Mouse (Mus musculus) heart, postnatal 10 days (tissue): ENCODE measurements around the gene Mpped2. TPM values are rescaled to one million over a fixed set of nuclear protein-coding genes. Genes with fewer than 3 reads are reported as not detected.

Experiments used
- DNase-seq, 2 experiments: peaks; one replicate each; pipeline ENCODE4 v3.0.0; 2021
- intact Hi-C: fragments of 180-260 bp; cut with DNase I; formaldehyde crosslinking; loops from one replicate; pipeline ENCODE4 v1.15.1; 2025
- total RNA-seq, 2 experiments: library from RNA; stranded (reverse); gene quantifications; 2 replicates each; pipeline ENCODE4 v1.2.3; 2021

The Mpped2 gene
- total RNA-seq: 10 to 100 TPM; 19.6 to 22.9 TPM

DNA sequence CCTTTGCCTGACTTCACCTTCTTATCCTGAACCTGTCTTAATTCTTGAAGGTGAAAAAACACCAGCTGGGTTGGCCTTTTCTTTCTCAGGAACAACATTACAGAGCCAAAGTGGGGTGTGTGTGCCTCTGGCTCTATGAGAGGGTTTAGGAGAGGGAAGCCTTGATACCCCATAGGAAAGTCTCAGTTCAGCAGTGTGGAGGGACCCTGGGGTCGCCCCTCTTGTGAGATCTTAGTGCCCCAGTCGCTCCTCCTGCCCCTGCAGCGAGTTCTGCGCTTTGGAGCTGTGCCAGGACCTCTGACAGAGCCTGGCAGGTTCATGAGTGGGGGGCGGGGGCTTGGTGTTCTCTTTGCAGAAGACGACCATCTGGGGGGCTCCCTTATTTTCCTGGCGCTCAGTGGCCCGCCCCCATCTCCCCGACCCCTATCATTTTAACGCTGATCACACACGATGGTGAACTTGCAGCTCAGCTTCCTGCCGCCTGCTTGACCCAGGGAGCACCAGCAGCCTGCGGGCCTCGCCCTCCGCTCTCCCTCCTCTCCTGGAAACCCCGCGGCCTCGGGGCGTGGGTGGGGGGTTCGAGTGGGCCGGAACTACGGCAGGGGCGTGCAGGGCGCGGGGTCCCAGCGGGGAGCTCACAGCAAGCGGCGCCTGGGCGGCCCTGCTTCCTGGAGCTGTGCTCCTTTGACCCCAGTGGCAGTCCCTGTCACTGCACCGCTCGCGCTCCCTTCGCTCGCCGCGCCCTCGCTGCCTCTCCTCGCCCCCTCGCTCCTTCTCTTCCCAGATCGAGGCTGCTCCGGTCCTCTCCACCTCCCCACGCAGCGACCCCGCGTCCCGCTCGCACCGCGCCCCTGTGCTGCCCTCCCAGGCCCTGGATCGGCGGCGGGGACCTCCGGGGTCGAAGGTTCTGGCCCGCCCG is at the start of gene Mpped2:
Mpped2 (plus strand) TSS at position 487 of the 919 bp plus-strand sequence.
- intact Hi-C loops: loop anchor here (2.0 to 5.0 kb wide), 3 partner anchors 40 to 261 kb away; no protein-coding TSS in a partner anchor
- peak; percentile 77 to 80 for DNase-seq

DNA sequence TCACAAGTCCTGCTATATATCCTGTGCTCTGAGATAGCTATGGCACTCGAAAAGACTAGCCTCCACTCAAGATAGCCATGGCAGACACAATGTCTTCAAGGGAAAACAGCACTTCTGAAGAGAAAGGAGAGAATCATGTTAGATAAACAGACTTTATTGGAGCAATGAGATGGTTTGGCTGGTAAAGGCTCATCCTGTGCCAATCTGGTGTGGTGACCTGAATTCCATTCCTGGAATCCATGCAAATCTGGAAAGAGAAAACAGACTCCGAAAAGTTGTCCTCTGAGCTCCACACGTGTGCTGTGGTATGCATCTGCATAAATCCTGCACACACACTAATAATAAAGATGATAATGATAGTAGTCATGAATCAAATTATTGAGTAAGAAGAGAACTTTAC is 48.3 kb upstream of the Mpped2 start:
- intact Hi-C loops: no loop called here
- no peak for DNase-seq

DNA sequence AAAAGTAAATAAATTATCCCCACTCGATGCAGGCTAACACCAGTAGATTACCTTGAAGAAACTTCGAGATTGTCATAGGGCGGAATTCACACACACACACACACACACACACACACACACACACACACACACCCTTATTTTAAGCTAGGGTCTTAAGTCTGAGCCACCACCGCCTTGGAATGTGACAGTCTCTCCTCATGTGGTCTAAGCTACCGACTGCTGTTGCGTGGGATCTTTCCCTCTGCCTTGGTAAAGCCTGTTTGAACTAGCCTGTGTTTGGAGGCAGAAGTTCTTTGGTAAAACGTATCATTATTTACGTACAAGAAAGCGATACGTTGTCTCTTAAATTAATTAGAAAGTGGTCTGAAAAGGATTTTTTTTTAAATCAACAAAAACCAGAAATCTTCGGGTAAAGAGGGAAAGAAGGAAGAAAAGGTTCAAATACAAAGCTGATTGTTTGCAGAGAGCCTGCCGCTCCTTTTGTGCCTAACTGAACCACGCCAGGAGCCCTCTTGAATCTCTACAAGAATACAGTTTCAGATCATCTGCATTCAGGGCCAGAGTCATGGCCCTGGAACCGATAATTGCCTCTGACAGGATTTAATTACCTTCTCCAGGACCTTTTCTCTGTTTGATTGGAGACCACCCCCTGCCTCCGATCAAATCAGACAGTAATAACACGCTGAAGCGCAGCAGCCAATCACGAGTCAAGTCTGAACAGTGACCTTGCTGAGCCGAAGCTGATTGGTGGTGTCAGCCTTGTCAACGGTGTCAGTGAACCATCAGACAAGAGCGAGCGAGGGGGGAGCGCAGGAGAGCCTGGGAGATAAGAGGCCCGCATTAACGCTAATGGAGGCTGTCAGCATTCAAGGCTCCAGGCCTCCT is 43.1 kb upstream of the Mpped2 start:
- DNase-seq: peak; percentile 84 to 87
- intact Hi-C loops: no loop called here

DNA sequence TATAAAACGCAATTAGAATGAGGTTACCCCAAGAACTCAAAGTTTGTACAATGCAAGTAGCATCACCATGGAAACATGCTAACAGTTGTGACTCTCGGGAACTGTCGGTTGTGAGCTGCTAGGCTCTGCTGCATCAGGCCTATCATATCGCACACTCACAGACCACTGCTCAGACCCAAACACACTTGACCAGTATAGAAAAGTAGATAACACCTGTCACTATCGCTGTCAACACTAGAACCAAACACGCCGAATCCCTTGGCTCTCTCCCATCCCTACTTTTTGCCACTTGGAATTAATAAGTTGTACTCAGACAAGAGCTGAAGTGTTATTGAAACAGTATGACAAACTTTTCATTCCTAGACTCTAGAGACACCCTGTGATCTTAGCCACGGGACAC is 40.9 kb upstream of the Mpped2 start:
- peak; percentile 48 to 55 for DNase-seq
- intact Hi-C loops: loop anchor here (2.0 kb wide), 1 partner anchor 41 kb away; the partner anchor contains the start of gene Mpped2

DNA sequence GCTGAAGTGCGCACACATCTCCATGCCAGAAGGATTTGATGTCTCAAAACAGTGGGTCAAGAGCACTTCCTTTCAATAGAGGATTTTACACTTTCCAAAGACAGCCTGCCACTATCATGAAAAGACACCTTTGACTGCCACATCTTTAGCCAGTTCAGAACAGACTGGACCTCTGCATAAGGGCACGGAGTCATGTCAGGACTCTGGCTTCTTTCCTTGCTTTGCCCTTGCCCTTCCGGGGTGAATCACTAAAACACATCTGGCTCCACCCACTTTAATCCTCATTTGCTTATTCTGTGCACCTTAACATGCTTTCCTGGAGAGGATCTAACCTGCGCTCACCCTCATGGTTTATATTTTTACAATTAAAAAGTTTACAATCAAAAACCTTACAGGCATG is 40.3 kb upstream of the Mpped2 start:
- peak; percentile 16 for DNase-seq
- intact Hi-C loops: loop anchor here (2.0 kb wide), 1 partner anchor 40 kb away; the partner anchor contains the start of gene Mpped2

DNA sequence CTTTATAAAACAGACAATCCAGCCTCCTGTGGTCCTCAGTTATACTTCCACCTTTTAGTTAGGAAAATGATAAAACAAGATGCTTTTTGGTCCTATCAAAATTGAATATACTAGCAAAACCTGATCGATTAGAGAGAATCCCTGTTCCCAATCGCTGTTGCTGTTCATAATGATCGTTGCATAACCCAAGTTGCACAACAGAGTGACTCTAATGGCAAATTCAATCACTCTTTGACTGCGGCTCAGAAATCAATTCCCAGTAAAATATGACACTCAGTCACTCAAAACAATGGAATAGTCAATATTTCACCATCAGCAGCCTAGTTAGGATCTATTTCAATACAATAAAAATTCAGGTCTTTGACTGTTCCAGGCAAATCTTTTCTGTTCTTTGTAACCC is 39.8 kb upstream of the Mpped2 start:
- intact Hi-C loops: loop anchor here (2.0 kb wide), 1 partner anchor 40 kb away; the partner anchor contains the start of gene Mpped2
- no peak for DNase-seq

DNA sequence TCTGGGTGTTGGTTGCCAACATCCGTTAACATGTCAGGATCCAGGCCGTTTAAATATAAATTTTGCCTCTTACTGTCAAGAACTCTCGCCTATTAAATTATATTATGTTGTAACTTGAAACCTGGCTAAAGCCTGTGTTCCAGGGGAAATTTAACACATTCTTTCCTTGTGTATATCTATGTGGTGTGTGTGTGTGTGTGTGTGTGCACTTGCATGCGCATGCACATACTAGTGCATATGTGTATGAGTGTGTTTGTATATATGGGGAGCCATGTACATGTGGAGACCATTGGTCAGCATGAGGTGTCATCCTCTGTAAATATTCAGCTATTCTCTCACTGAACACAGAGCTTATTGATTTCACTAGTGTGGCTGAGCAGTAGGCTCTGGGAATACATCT is 37.8 kb upstream of the Mpped2 start:
- no peak for DNase-seq
- intact Hi-C loops: no loop called here

DNA sequence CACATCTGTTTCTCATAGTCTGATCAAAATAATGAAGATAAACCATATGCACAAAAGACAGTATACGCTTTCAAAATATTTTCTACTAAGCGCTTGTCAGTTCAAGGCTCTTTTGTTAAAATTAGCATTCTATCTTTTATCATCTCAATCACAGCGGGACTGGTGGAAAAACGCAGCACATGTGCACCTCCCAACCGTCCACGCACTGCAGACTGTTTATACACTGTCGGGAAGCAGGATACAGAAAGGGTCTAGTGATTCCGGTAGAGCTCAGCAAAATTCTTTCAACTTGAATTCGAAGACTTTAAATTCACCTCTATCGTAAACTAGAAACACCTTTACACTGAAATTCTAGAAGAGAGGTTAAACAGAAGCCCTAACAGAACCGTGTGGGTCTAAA is 27.8 kb upstream of the Mpped2 start:
- no peak for DNase-seq
- intact Hi-C loops: no loop called here

DNA sequence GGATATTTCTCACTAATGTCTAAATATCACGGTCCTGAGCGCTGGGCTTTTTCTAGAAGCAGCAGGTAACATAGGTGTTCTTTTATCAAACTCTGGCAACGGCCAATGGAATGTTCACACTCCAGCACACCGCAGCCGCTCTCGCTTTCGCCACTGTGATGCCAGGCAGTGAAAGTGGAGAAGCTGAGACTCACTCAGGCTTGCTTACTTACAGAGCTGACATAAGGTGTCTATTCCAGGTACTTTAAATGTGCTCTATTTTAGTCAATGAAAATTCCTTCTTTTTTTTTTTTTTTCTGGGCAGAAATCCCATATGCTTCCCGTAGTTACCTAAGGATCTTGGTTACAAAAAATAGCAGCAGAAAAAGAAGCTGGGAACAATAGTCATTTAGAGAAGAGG is 18.8 kb upstream of the Mpped2 start:
- intact Hi-C loops: no loop called here
- no peak for DNase-seq

DNA sequence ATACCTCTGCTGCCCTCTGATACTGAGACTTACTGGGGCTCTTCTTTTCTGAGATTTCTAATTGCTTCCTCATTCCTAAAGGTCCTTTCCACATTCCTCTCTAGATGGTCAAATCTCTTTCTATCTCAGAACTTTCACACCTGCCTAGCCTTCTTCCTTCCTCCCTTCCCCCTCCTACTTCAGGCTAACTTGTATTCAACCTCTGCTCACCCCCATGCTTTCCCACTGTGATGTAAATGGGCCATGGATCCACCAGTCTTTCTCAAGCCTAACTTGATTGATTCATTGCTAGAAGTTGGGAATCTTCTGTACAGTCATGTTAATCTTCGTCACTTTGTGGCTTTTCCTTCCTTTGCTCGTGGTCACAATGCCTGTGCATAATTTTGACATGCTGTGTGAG is 15.6 kb upstream of the Mpped2 start:
- no peak for DNase-seq
- intact Hi-C loops: no loop called here

DNA sequence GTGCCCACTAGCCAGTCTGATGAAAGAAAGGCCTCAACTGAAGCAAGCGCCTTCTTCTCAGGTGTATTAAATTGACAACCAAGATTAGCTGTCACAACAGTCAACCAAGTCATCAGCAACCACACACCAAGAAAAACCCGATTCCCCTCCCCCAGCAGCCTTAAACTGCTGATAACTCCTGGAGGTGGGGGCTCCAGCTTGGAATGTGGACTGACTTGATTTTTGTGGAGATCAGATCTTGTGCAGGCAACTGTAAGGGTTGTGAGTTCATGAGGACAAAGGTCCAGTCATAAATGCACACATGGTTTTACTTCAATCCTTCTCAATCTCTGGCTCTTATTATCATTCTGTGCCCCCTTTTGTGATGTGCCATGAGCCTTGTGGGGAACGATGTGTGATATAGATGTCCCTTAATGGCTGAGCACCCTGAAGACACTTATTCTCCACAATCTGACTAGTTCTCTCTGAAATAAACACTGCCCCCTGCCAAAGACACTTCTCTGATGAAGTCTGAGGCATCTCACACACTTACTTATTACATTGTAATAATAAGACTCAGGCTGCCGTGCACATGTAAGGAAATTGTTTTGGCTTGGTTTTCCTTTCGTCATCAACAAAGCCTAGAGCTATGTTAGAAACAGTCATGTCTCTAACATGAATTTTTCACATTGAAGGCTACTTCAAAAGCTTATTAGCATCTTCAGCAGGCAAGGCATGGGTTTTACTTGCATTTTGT is 13.2 kb upstream of the Mpped2 start:
- no peak for DNase-seq
- intact Hi-C loops: no loop called here

DNA sequence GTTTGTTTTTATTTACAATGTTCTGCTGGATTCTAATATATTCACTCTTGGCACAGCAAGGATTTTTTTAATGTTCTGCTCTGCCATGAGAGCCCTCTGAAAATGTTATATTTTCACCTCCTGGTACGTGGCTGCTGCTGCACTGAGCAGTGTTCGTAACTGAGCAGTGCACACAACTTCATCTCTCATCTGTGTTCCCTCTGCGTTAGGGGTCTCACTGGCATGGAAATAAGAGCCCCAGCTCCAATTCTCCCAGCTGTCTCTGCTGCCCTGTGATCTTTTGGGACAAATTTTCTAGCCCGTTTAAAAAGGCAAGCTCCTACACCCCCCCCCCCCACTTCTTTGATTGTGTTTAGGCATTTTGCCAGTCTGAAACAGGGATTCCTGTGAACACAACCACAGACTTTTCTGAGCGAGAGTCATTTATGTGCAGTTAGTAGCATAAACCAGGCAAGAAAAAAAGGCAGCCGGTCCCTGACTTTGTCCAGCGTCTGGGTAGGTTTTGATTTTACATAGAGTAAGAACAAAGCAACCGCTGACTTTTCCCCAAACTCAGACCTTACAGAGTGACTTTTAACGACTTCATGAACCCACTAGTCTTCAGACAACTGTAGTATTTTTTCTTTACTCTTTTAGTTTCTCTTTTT is 9.8 kb upstream of the Mpped2 start:
- DNase-seq: no peak
- intact Hi-C loops: no loop called here

DNA sequence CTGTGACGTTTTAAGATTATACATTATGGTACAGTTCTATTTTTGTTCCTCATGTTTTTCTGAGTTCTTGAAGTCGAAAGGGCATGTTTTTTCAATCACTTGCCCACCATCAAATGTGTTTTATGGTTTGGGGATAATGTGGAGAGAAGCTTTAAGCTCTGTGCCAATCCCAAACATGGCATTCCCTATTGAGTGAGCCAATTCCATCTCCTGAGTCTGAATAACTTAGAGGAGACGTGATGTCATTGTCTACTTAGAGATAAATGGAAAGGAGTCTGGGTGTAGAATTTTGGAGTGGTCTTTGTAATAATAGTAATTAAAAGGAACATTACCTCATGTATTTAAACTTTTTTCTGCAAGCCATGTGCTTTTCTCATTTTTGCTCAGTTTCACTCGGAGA is 9.2 kb upstream of the Mpped2 start:
- intact Hi-C loops: no loop called here

DNA sequence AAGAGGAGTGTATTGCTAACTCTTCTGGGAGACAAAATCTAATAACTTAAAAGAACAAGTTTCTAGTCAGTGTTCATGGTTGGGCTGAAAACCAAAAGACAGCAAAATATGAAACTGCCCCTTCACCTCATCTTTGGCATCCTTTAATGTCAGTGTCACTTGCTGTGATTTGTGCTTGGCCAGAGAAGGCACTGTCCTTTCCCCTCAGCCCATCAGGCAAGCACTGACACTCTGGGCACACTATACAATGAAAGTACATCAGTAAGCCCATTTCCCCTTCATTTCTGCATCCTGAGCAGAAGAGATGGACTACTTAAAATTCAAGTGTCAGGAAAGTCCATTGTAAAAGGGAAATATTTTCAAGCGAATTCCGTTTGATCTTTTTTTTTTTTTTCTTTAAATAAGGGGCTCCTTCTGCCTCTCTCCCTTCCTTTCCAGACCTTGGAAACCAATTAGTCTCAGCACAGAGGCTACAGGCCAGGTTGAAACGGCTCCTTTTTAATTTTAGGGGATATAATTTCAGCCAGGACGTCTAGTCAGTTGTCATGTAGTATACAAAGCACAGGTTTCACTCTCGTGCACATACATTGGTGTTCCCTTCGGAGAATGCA is 1.2 kb upstream of the Mpped2 start:
- intact Hi-C loops: loop anchor here (2.0 to 5.0 kb wide), 3 partner anchors 39 to 260 kb away; no protein-coding TSS in a partner anchor
- no peak for DNase-seq

More for the DNA sequence above, 9.2 kb upstream of the Mpped2 start:
- no peak for DNase-seq

DNA sequence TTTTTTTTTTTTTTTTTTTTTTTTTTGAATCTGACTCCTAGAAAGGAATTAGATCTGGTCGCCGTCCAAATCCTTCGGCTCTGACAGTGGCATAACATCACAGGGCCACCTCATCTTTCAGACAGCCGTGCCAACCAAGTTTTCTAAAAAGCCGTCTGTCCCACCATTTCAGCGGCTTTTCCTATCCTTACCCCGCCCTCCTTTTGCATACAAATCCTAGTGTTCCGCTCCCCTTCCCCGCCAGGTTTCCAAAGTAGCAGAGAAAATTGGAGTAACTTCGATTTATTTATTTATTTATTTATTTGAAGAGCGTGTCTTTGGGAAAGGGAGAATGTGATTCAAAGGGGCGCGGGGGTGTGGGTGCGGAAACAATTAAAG is 675 bp upstream of the Mpped2 start:
- DNase-seq: peak in 1 of 2 experiments; percentile 8
- intact Hi-C loops: loop anchor here (2.0 to 5.0 kb wide), 3 partner anchors 40 to 260 kb away; no protein-coding TSS in a partner anchor

DNA sequence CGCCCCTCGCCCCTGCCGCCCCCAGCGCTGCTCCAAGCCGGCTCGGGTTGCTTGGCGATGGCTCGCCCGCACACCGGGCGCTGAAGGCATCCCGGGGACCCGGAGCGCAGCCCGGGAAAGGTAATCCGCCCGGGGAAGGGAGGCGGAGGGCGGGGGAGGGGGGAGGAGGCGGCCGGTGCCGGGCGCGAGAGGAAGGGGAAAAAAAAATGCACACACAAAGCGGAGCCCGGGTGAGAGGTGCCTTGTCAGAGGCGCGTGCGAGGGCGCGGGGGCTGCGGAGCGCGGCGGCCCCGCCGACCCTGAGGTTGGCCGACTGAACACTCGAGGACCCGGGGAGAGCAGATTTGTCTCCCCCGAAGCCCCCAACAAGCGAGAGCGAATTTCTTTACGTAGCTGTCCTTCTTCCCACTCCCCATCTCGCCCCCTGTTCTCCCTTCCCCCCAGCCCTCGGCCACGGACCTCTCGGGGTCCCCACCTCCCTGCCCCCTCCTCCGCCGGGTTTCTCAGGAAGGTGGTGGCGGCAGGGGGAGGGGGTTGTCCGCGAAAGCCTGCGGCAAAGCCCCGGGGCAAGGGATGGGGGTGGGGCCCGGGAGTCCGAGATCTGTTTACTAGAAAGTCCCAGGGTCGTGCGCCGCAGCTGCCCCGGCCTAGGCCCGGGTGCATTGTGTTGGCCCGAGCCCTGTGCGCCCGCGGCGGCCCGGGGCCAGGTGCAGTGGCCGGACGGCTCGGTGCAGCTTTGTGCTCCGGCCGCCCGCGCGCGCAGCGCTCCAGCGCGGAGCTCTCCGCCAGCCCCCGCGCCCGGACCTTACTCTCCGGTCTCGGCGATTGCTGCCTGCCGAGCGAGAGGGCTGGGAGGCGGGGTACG is 865 bp downstream of the Mpped2 start:
- intact Hi-C loops: loop anchor here (2.0 to 5.0 kb wide), 3 partner anchors 41 to 262 kb away; no protein-coding TSS in a partner anchor
- DNase-seq: peak; percentile 62 to 67

DNA sequence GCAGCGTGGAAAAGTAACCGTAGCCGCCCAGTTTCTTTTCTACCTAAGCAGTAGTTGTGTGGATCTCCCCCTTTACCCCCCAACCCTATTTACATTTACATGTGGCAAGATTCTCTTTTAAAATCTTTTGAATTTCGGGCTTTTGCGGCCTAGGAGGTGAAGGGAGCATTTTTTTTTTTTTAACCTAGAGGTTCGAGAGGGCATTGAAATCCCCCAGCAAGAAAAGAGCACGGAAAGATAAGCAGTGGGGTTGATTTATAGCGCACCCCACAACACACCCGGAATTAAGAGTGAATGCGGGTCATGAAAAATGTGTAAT is 1.5 kb downstream of the Mpped2 start:
- DNase-seq: no peak
- intact Hi-C loops: loop anchor here (5.0 kb wide), 2 partner anchors 113 to 262 kb away; no protein-coding TSS in a partner anchor
